Mouse (Mus musculus) midbrain, embryonic 10.5 days (tissue): ENCODE measurements around the gene Stx17. TPM values are rescaled to one million over a fixed set of nuclear protein-coding genes. Genes with fewer than 3 reads are reported as not detected.
A peak's percentile ranks its signal among the peaks of the same experiment; 100 is the strongest.

Experiments used
- DNase-seq: peaks from one replicate; pipeline ENCODE4 v3.0.0-alpha.2; 2017; ENCODE audit warnings: low spot score
- H3K27ac ChIP-seq: fragments of 300-500 bp; sonication (generic); replicated peaks from 2 replicates; pipeline ENCODE4 v1.5.1; 2016; ENCODE audit warnings: mild to moderate bottlenecking
- H3K27me3 ChIP-seq: fragments of 300-500 bp; sonication (generic); 2 replicates; pipeline ENCODE4 v1.6.1; 2016; ENCODE audit warnings: low read depth, mild to moderate bottlenecking; ENCODE audit not compliant: poor library complexity, severe bottlenecking
- H3K36me3 ChIP-seq: fragments of 300-500 bp; sonication (generic); 2 replicates; pipeline ENCODE4 v1.6.1; 2016; ENCODE audit warnings: mild to moderate bottlenecking, moderate library complexity
- H3K4me1 ChIP-seq: fragments of 300-500 bp; sonication (generic); 2 replicates; pipeline ENCODE4 v1.6.1; 2016
- H3K4me3 ChIP-seq: fragments of 300-500 bp; sonication (generic); 2 replicates; pipeline ENCODE4 v1.5.1; 2016; ENCODE audit warnings: mild to moderate bottlenecking, moderate library complexity
- H3K9me3 ChIP-seq: fragments of 300-500 bp; sonication (generic); replicated peaks from 2 replicates; pipeline ENCODE4 v1.6.1; 2016; ENCODE audit warnings: mild to moderate bottlenecking
- WGBS: fragments of 180-500 bp; shearing (Covaris S2); methylation state at CpG from one replicate; pipeline ENCODE4 v1.1.7; 2016; 5-methylcytosine and 5-hydroxymethylcytosine counted together
- microRNA counts: library from miRNA; unstranded; fragments of <30 nt; microRNA quantifications from one replicate; lab custom pipeline; 2017
- microRNA-seq: library from miRNA; unstranded; fragments of <30 nt; microRNA quantifications from one replicate; pipeline ENCODE4, GENCODE M21; 2017
- polyA plus RNA-seq: library from polyadenylated mRNA; unstranded; fragments of >200 nt; fragmentation: Nextera tagmentation; extraction: Ambion mirVana; gene quantifications from 2 replicates; pipeline ENCODE4 v1.2.1, GENCODE M21; 2016

The Stx17 gene
- polyA plus RNA-seq, 1 experiment from 2014 or later: 21.6 TPM

- DNase-seq: no peak
- WGBS: 81% methylated on average over 6 of the region's 6 CpGs
- Histone ChIP-seq H3K4me1 (peaks cover 8% of the 10 kb centered on the region), H3K27me3 (no peaks in the 10 kb centered on the region), H3K9me3 (no peaks in the 10 kb centered on the region), H3K4me3 (no peak overlapping the region), H3K36me3 (0 out of 2 replicates have a peak, but pooled peaks cover 3% of the 10 kb centered on the region), H3K27ac (no peak overlapping the region)
Observed at GRCm38 (mm10) chr4:48181366-48181765, 56.7 kb downstream of the Stx17 start.

GRCm38 (mm10) chr4:48182115-48182806 is 57.5 kb downstream of the Stx17 start:
- Histone ChIP-seq H3K4me1 (peaks cover 8% of the 10 kb centered on the region), H3K27me3 (no peaks in the 10 kb centered on the region), H3K27ac (no peak overlapping the region), H3K9me3 (no peaks in the 10 kb centered on the region), H3K4me3 (no peak overlapping the region), H3K36me3 (0 out of 2 replicates have a peak, but pooled peaks cover 3% of the 10 kb centered on the region)
- 85% methylated on average over 8 of the region's 8 CpGs for WGBS
- DNase-seq: no peak

- Histone ChIP-seq H3K4me1 (no peaks in the 10 kb centered on the region), H3K27ac (no peak overlapping the region), H3K36me3 (peaks cover 41% of the 10 kb centered on the region), H3K4me3 (no peak overlapping the region), H3K9me3 (no peaks in the 10 kb centered on the region), H3K27me3 (no peaks in the 10 kb centered on the region)
- DNase-seq: no peak
- WGBS: 90% methylated on average over 3 of the region's 3 CpGs
Observed at GRCm38 (mm10) chr4:48197925-48198324, 73.2 kb downstream of the Stx17 start.

- no peak for DNase-seq
- 89% methylated on average over 8 of the region's 8 CpGs for WGBS
- Histone ChIP-seq H3K36me3 (peaks cover 46% of the 10 kb centered on the region), H3K4me3 (no peak overlapping the region), H3K27me3 (no peaks in the 10 kb centered on the region), H3K27ac (no peak overlapping the region), H3K9me3 (no peaks in the 10 kb centered on the region), H3K4me1 (no peaks in the 10 kb centered on the region)
Observed at GRCm38 (mm10) chr4:48198447-48198846, 73.7 kb downstream of the Stx17 start.

- Histone ChIP-seq H3K27ac (no peak overlapping the region), H3K27me3 (no peaks in the 10 kb centered on the region), H3K9me3 (no peaks in the 10 kb centered on the region), H3K4me1 (no peaks in the 10 kb centered on the region), H3K4me3 (no peak overlapping the region), H3K36me3 (peaks cover 39% of the 10 kb centered on the region)
- no peak for DNase-seq
- WGBS: 87% methylated on average over 4 of the region's 4 CpGs
Observed at GRCm38 (mm10) chr4:48203564-48203963, 78.8 kb downstream of the Stx17 start.

GRCm38 (mm10) chr4:48225173-48225572 is 100.5 kb downstream of the Stx17 start:
- DNase-seq: peak; percentile 51
- Histone ChIP-seq H3K36me3 (no peaks in the 10 kb centered on the region), H3K9me3 (no peaks in the 10 kb centered on the region), H3K4me3 (no peak overlapping the region), H3K4me1 (peaks cover 9% of the 10 kb centered on the region), H3K27ac (no peak overlapping the region), H3K27me3 (no peaks in the 10 kb centered on the region)
- WGBS: 27% methylated on average over 2 of the region's 2 CpGs

- no peak for DNase-seq
Observed at GRCm38 (mm10) chr4:48225604-48226003, 100.9 kb downstream of the Stx17 start.

GRCm38 (mm10) chr4:48226800-48227199 is 102.1 kb downstream of the Stx17 start:
- no peak for DNase-seq
- WGBS: 76% methylated on average over 3 of the region's 3 CpGs

More at GRCm38 (mm10) chr4:48225604-48226003, 100.9 kb downstream of the Stx17 start:
- WGBS: 64% methylated on average over 3 of the region's 3 CpGs
- no peak overlapping the region for H3K27ac ChIP-seq
- no peaks in the 10 kb centered on the region for H3K9me3 ChIP-seq
- H3K36me3 ChIP-seq: no peaks in the 10 kb centered on the region
- H3K4me3 ChIP-seq: no peak overlapping the region
- H3K27me3 ChIP-seq: no peaks in the 10 kb centered on the region
- peaks cover 9% of the 10 kb centered on the region for H3K4me1 ChIP-seq

More at GRCm38 (mm10) chr4:48226800-48227199, 102.1 kb downstream of the Stx17 start:
- no peak overlapping the region for H3K4me3 ChIP-seq
- no peaks in the 10 kb centered on the region for H3K36me3 ChIP-seq
- H3K9me3 ChIP-seq: no peaks in the 10 kb centered on the region
- no peak overlapping the region for H3K27ac ChIP-seq
- H3K27me3 ChIP-seq: no peaks in the 10 kb centered on the region
- peaks cover under 1% of the 10 kb centered on the region; the same call in 1 of the 2 replicates for H3K4me1 ChIP-seq

MicroRNA genes within 50 kb of the gene (microRNA counts, 519-probe panel; counts per million panel counts)
- not detected for microRNA mmu-miR-1958 (lab: Ali Mortazavi, UCI)

Small RNAs within 50 kb of the gene (microRNA-seq; reads per million reads assigned to microRNA genes)
- not detected for gene Mir1958

Other genes starting within 250 kb of the Stx17 start
- gene Nr4a3, start 79.8 kb upstream of the Stx17 start, polyA plus RNA-seq: 0.60 and 0.61 TPM in 2 replicates
- gene Erp44, start 154.6 kb downstream of the Stx17 start, polyA plus RNA-seq: 66.7 and 68.5 TPM in 2 replicates
- gene Invs, start 154.8 kb downstream of the Stx17 start, polyA plus RNA-seq: 9.0 and 9.4 TPM in 2 replicates